Mouse (Mus musculus) natural killer cell, adult 2 months (primary cell): ENCODE data around the gene Rora.
A peak's percentile ranks its signal among the peaks of the same experiment; 100 is the strongest.

ENCODE experiments used
- DNase-seq, 2 experiments: peaks; one replicate each; pipeline ENCODE4 v3.0.0; 2022; ENCODE audit warnings: low spot score in 2 of 2

Rora gene

DNA sequence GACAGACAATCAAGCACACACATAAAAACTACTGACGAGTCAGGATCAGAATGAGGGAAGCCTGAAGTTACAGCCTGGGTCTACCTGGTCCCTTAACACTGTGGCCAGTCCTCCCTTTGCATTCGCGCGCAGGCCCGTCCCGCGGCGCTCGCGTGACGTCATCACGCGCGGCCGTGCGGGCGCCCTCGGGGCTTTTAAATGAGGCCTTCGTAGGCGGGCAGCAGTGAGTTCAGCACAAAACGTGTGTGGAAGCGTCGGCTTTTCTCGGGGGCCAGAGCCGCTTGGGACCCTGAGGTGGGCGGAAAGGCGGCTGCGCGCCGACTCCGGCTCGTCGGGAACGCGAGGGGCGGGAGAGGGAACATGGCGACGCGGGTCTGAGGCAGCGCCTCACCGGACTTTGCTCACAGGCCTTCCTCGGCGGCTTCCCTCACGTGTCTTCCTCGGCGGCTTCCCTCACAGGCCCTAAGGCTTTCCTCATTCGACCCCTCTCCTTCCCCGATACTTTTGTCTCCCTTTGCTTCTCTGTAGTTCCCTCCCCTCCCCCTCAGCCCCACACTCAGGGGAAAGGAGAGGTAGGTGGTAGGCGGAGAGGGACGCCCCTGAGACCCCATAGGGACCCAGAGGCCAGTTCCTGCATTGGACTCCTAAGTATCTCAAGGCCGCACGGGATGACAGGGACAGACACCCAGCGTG, 744.3 kb downstream of the Rora start, which contains the start of gene Ice2:
Gene Ice2, plus strand, starts transcription at position 147 of the 693 bp plus-strand sequence.
- peak; percentile 59 to 73 for DNase-seq

DNA sequence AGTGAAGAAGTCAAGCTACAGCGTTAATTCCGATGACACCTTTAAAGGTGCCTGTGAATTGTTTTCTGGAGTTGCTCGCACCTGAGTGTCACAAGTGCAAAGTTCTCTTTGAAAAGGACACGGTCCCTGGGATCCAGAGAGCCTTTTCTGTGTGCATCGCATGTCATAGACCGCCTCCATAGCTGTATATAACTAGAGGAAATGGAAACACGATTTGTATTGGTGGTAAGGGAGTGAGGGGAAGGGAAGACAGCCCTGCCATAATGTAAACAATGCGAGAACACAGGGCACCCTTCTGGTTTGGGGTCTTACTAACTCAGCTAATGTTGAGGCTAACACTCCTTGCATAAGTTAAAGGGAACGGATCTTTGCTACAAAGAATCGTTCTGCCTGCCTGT, 744.9 kb downstream of the Rora start:
- no peak for DNase-seq

DNA sequence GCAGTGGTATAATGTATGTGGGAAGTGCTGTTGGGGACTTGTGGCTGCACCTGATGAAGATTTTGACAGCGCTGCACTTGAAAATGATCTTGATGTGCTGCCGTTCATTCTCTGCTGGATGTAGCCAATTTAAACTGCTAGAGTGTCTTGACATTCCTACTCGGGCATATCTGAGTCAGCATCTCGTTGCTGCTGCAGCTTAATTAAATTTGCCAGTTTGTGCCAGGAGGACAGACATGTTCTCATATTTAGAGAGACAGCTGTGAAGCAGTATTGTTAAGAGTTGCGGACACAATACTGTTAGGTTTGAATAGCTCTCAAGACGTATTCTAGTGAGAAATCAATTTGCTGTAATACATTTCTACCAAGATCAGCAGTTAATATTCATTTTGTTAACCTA, 751.1 kb downstream of the Rora start:
- DNase-seq: no peak

DNA sequence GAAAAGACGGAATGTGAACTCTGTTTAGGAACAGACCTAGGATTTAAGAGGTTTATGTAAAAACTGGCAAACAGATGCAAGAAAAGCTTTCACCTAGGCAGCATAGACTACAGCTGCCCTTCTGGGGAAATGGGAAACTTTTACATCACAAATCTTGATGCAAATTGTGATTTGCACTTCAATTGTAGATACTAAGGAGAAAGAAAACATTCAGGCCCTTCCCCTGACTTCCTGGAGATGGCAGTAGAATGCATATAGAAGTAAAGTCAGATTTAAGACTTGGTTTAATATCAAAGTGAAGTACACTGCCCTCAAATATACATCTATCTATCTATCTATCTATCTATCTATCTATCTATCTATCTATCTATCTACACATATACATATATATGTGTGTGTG, 765.9 kb downstream of the Rora start:
- DNase-seq: no peak

GRCm38 (mm10) chr9:69430531-69430930, 776.9 kb downstream of the Rora start:
- no peak for DNase-seq

DNA sequence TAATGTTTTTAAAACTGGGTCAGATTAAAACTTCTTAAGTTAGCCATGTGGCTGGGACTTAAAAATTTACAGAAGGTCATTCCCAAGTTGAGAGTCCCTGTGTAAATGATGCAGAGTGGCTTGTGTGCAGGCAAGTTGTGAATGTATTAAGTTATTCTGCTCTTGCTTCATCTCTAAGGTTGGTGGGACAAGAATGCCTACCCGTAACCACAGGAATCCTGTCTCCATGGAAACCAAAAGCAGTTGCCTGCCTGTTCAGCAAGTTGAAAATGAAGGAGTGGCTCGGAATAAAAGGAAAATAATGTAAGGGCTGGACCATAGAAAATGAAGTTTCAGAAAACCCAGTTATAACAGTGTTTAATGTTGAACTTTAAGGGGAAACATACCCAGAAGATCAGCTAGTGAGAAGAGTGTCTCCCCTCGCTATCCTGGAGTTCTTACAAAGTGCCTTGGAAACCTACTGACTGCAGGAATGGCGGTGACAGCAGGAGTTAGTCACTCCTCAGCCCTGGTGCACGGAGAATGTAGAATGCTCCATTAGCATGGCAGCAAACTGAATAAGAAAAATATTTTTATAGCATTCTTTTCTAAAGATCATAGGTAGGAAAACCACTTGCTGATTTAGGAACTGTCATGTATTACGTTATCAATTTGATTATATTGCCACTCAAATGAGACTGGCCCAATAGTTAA, 778.4 kb downstream of the Rora start:
- no peak for DNase-seq

- DNase-seq: no peak
Measured at GRCm38 (mm10) chr9:69435194-69435593, 781.6 kb downstream of the Rora start.

DNA sequence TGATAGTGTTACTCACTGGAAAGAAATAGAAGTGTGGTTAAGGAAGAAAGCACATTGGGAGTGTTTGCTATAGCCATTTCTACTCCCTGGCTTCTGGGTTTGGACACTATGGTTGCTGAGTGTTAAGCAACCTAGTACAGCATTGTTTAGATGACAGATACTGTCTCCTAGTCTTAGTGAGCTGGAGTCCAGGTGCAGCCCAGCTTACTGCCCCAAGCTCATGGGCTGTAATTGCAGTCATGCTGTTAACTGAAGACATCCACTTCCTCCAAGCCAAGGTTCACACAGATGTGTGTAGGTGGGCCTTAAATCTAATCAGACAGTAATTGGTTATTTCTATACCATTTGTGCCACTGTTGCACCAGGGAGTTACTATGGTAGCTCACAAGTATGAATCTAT, 782.1 kb downstream of the Rora start:
- no peak for DNase-seq
